Mouse (Mus musculus) MEL (cell line): ENCODE data around the gene Lasp1. TPM values are rescaled to one million over a fixed set of nuclear protein-coding genes. Genes with fewer than 3 reads are reported as not detected.

Experiments used
- DNase-seq: peaks from one replicate; pipeline ENCODE4 v3.0.0; 2011; ENCODE audit warnings: low read depth, low spot score
- H3K27ac ChIP-seq: 2 replicates; pipeline ENCODE4 v1.5.1; 2012; ENCODE audit warnings: low read depth, mild to moderate bottlenecking, control low read depth, low read length, moderate library complexity; ENCODE audit not compliant: control insufficient read depth
- H3K27me3 ChIP-seq, 2 experiments: fragments of 150-350 bp in 1 of 2; sonication (generic) in 1 of 2; 2 replicates each; pipeline ENCODE4 v1.6.1; 2012; ENCODE audit warnings: low read length in 2 of 2, mild to moderate bottlenecking in 2 of 2, improper control_type of control experiment in 1 of 2, moderate library complexity in 1 of 2; ENCODE audit not compliant: insufficient read depth in 2 of 2, control insufficient read depth in 1 of 2
- H3K36me3 ChIP-seq, 2 experiments: 2 replicates each; pipeline ENCODE4 v1.6.1; 2012 to 2014; ENCODE audit warnings: low read length in 2 of 2, improper control_type of control experiment in 1 of 2, inconsistent platforms in 1 of 2, mild to moderate bottlenecking in 1 of 2; ENCODE audit not compliant: insufficient read depth in 2 of 2, control insufficient read depth in 1 of 2
- H3K4me1 ChIP-seq, 2 experiments: fragments of 150-350 bp in 1 of 2; sonication (generic) in 1 of 2; 2 replicates each; pipeline ENCODE4 v1.6.1; 2012; ENCODE audit warnings: low read length in 2 of 2, improper control_type of control experiment in 1 of 2, mild to moderate bottlenecking in 1 of 2; ENCODE audit not compliant: insufficient read depth in 2 of 2, control insufficient read depth in 1 of 2
- H3K4me3 ChIP-seq, 2 experiments: fragments of 150-350 bp in 1 of 2; sonication (generic) in 1 of 2; 2 replicates each; pipeline ENCODE4 v1.5.1; 2012; ENCODE audit warnings: low read depth in 2 of 2, low read length in 2 of 2, mild to moderate bottlenecking in 2 of 2, moderate library complexity in 2 of 2, control low read depth in 1 of 2, improper control_type of control experiment in 1 of 2; ENCODE audit not compliant: control insufficient read depth in 1 of 2, insufficient read depth in 1 of 2
- H3K79me2 ChIP-seq: 2 replicates; pipeline ENCODE4 v1.6.1; 2012; ENCODE audit warnings: mild to moderate bottlenecking, low read length, moderate library complexity; ENCODE audit not compliant: control insufficient read depth, poor library complexity, insufficient read depth
- H3K9ac ChIP-seq: 2 replicates; pipeline ENCODE4 v1.6.1; 2012; ENCODE audit warnings: low read depth, mild to moderate bottlenecking, control low read depth, low read length, moderate library complexity; ENCODE audit not compliant: control insufficient read depth, poor library complexity, severe bottlenecking
- H3K9me3 ChIP-seq: fragments of 150-350 bp; sonication (generic); replicated peaks from 2 replicates; pipeline ENCODE4 v1.6.1; 2012; ENCODE audit warnings: mild to moderate bottlenecking, low read length, improper control_type of control experiment, moderate library complexity; ENCODE audit not compliant: insufficient read depth
- BHLHE40 ChIP-seq: IDR thresholded peaks from 2 replicates; pipeline ENCODE4 v1.6.1; 2012; ENCODE audit warnings: low read depth, mild to moderate bottlenecking, inconsistent platforms, low read length, improper control_type of control experiment, borderline replicate concordance
- CHD1 ChIP-seq: IDR thresholded peaks from 2 replicates; pipeline ENCODE4 v1.6.1; 2012; ENCODE audit warnings: low read depth, mild to moderate bottlenecking, inconsistent platforms, low read length, improper control_type of control experiment
- CHD2 ChIP-seq: IDR thresholded peaks from 2 replicates; pipeline ENCODE4 v1.6.1; 2011; ENCODE audit warnings: low read length, improper control_type of control experiment
- CTCF ChIP-seq, 3 experiments: IDR thresholded peaks in 2 of 3; conservative IDR thresholded peaks in 1 of 3; 2 replicates each; pipeline ENCODE4 v1.5.1; 2011 to 2012; ENCODE audit warnings: low read length in 3 of 3, low read depth in 2 of 3, mild to moderate bottlenecking in 2 of 3, improper control_type of control experiment in 1 of 3, inconsistent platforms in 1 of 3, mixed read lengths in 1 of 3, moderate library complexity in 1 of 3; ENCODE audit not compliant: control insufficient read depth in 1 of 3, insufficient read depth in 1 of 3, poor library complexity in 1 of 3, severe bottlenecking in 1 of 3
- E2F4 ChIP-seq: IDR thresholded peaks from 2 replicates; pipeline ENCODE4 v1.6.1; 2011; ENCODE audit warnings: low read depth, low read length, improper control_type of control experiment, borderline replicate concordance
- ELF1 ChIP-seq: IDR thresholded peaks from 2 replicates; pipeline ENCODE4 v1.6.1; 2014; ENCODE audit warnings: low read depth, mild to moderate bottlenecking, inconsistent platforms, low read length, improper control_type of control experiment, moderate library complexity
- EP300 ChIP-seq, 2 experiments: IDR thresholded peaks; 2 replicates each; pipeline ENCODE4 v1.6.1; 2011; ENCODE audit warnings: improper control_type of control experiment in 2 of 2, low read length in 2 of 2, low read depth in 1 of 2, mild to moderate bottlenecking in 1 of 2
- ETS1 ChIP-seq: IDR thresholded peaks from 2 replicates; pipeline ENCODE4 v1.6.1; 2012; ENCODE audit warnings: low read depth, mild to moderate bottlenecking, inconsistent platforms, low read length, improper control_type of control experiment, moderate library complexity
- GATA1 ChIP-seq: IDR thresholded peaks from 2 replicates; pipeline ENCODE4 v1.6.1; 2011; ENCODE audit warnings: low read depth, low read length, improper control_type of control experiment
- KAT2A ChIP-seq: conservative IDR thresholded peaks from 2 replicates; pipeline ENCODE4 v1.6.1; 2012; ENCODE audit warnings: low read depth, low read length, improper control_type of control experiment, inconsistent platforms
- MAFK ChIP-seq: IDR thresholded peaks from 2 replicates; pipeline ENCODE4 v1.6.1; 2011; ENCODE audit warnings: low read depth, mild to moderate bottlenecking, low read length, improper control_type of control experiment, borderline replicate concordance
- MAX ChIP-seq: IDR thresholded peaks from 2 replicates; pipeline ENCODE4 v1.6.1; 2011; ENCODE audit warnings: low read length, improper control_type of control experiment
- MAZ ChIP-seq: IDR thresholded peaks from 2 replicates; pipeline ENCODE4 v1.6.1; 2012; ENCODE audit warnings: low read depth, mild to moderate bottlenecking, inconsistent platforms, low read length, improper control_type of control experiment
- MXI1 ChIP-seq: IDR thresholded peaks from 2 replicates; pipeline ENCODE4 v1.6.1; 2011; ENCODE audit warnings: mild to moderate bottlenecking, low read depth, low read length, improper control_type of control experiment
- MYC ChIP-seq: IDR thresholded peaks from 2 replicates; pipeline ENCODE4 v1.6.1; 2011; ENCODE audit warnings: low read depth, mild to moderate bottlenecking, low read length, improper control_type of control experiment, moderate library complexity
- NELFE ChIP-seq: IDR thresholded peaks from 2 replicates; pipeline ENCODE4 v1.6.1; 2011; ENCODE audit warnings: low read depth, low read length, improper control_type of control experiment
- NRF1 ChIP-seq: IDR thresholded peaks from 2 replicates; pipeline ENCODE4 v1.6.1; 2014; ENCODE audit warnings: low read depth, mild to moderate bottlenecking, inconsistent platforms, low read length, improper control_type of control experiment, moderate library complexity; ENCODE audit not compliant: poor library complexity, insufficient read depth, severe bottlenecking
- POLR2A ChIP-seq, 2 experiments: IDR thresholded peaks; 2 replicates each; pipeline ENCODE4 v1.6.1; 2011 to 2012; ENCODE audit warnings: low read length in 2 of 2, mild to moderate bottlenecking in 2 of 2, control low read depth in 1 of 2, improper control_type of control experiment in 1 of 2, low read depth in 1 of 2, moderate library complexity in 1 of 2; ENCODE audit not compliant: control insufficient read depth in 1 of 2, insufficient read depth in 1 of 2, poor library complexity in 1 of 2
- POLR2AphosphoS5 ChIP-seq: IDR thresholded peaks from 2 replicates; pipeline ENCODE4 v1.6.1; 2012; ENCODE audit warnings: low read depth, borderline replicate concordance, mild to moderate bottlenecking, inconsistent platforms, low read length, moderate library complexity, mixed read lengths
- RAD21 ChIP-seq: IDR thresholded peaks from 2 replicates; pipeline ENCODE4 v1.6.1; 2011; ENCODE audit warnings: mild to moderate bottlenecking, low read depth, low read length, improper control_type of control experiment
- RCOR1 ChIP-seq: IDR thresholded peaks from 2 replicates; pipeline ENCODE4 v1.6.1; 2012; ENCODE audit warnings: low read depth, mild to moderate bottlenecking, inconsistent platforms, low read length, improper control_type of control experiment
- SIN3A ChIP-seq: IDR thresholded peaks from 2 replicates; pipeline ENCODE4 v1.6.1; 2012; ENCODE audit warnings: low read length, improper control_type of control experiment, inconsistent platforms
- SMC3 ChIP-seq: IDR thresholded peaks from 2 replicates; pipeline ENCODE4 v1.6.1; 2011; ENCODE audit warnings: low read depth, low read length, improper control_type of control experiment
- TBP ChIP-seq: IDR thresholded peaks from 2 replicates; pipeline ENCODE4 v1.8.0; 2011; ENCODE audit warnings: low read depth, low read length, improper control_type of control experiment
- TCF12 ChIP-seq: IDR thresholded peaks from 2 replicates; pipeline ENCODE4 v1.6.1; 2014; ENCODE audit warnings: low read depth, mild to moderate bottlenecking, inconsistent platforms, low read length, improper control_type of control experiment, moderate library complexity
- USF1 ChIP-seq: IDR thresholded peaks from 2 replicates; pipeline ENCODE4 v1.6.1; 2014; ENCODE audit warnings: low read depth, mild to moderate bottlenecking, inconsistent platforms, low read length, improper control_type of control experiment, moderate library complexity
- USF2 ChIP-seq, 2 experiments: IDR thresholded peaks; 2 replicates each; pipeline ENCODE4 v1.6.1; 2011 to 2012; ENCODE audit warnings: improper control_type of control experiment in 2 of 2, low read length in 2 of 2, borderline replicate concordance in 1 of 2, inconsistent platforms in 1 of 2, low read depth in 1 of 2, mild to moderate bottlenecking in 1 of 2; ENCODE audit not compliant: insufficient read depth in 1 of 2
- ZC3H11A ChIP-seq: IDR thresholded peaks from 2 replicates; pipeline ENCODE4 v1.6.1; 2012; ENCODE audit warnings: low read depth, mild to moderate bottlenecking, inconsistent platforms, low read length, improper control_type of control experiment
- ZMIZ1 ChIP-seq: IDR thresholded peaks from 2 replicates; pipeline ENCODE4 v1.6.1; 2012; ENCODE audit warnings: low read depth, mild to moderate bottlenecking, inconsistent platforms, low read length, improper control_type of control experiment, moderate library complexity
- polyA plus RNA-seq, 2 experiments: library from polyadenylated mRNA; stranded (reverse) in 1 of 2; unstranded in 1 of 2; fragments of >175 nt in 1 of 2; fragments of >200 nt in 1 of 2; gene quantifications; 2 replicates each; pipeline versions ENCODE4 v1.2.1 to v1.2.4; 2012; ENCODE audit warnings: low replicate concordance in 2 of 2, low read depth in 1 of 2; ENCODE audit not compliant: insufficient read length in 2 of 2, insufficient read depth in 1 of 2, missing spikeins in 1 of 2
- total RNA-seq: library from RNA; depleted of rRNA; stranded (reverse); fragments of 300-350 nt; gene quantifications from 2 replicates; pipeline ENCODE4 v1.2.3, GENCODE M21; 2012

Lasp1 gene
- total and polyA plus RNA-seq, 3 experiments = 13.3 to 38.7 TPM; not detected in 1

DNA sequence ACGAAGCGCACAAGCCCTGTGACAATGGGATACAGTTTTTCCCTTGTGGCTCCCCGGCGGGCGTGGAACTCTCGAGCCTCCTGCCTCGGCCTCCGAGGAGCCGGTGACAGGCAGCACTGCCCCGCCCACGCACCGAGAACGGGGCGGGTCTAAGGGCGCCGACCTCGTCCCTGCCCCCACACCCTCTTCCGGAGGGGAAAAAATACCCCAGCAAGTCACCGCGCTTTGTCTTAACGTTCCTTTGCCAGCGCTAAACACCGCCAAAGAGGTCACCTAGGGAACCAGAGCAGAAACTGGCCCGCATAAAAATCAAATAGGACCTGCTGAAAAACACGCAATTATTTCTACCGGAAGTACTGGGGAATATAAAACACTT lies 84.7 kb downstream of the Lasp1 start:
- Histone ChIP-seq H3K27me3 (no peaks in the 10 kb centered on the region), H3K9me3 (no peaks in the 10 kb centered on the region), H3K9ac (peak overlapping the region; percentile 91), H3K4me3 (peak overlapping the region; percentile 55 to 92), H3K27ac (peak overlapping the region; percentile 98), H3K36me3 (peaks cover 0 to 8% of the 10 kb centered on the region in 2 experiments; a peak in 2 of 4 replicates), H3K79me2 (peaks cover 1% of the 10 kb centered on the region; the same call in 1 of the 2 replicates), H3K4me1 (peaks cover 0 to 11% of the 10 kb centered on the region in 2 experiments; a peak in 2 of 4 replicates)
- peak; percentile 90 for DNase-seq
- TF ChIP-seq KAT2A (no peak), CTCF (IDR thresholded peaks at IDR 0.05 in 2 of 3, conservative IDR thresholded peaks at IDR 0.05 in 1 of 3; ENCODE audit: control insufficient read depth in 1 of 3, insufficient read depth in 1 of 3, low read depth in 2 of 3, low read length in 3 of 3, poor library complexity in 1 of 3, severe bottlenecking in 1 of 3) (no peak), ZC3H11A (no peak), USF2 (IDR thresholded peaks at IDR 0.05; ENCODE audit: borderline replicate concordance in 1 of 2, insufficient read depth in 1 of 2, low read depth in 1 of 2, low read length in 2 of 2) (no peak), USF1 (no peak), MYC (0 out of 2 replicates have a peak, but pooled peaks have one; percentile 45), POLR2AphosphoS5 (no peak), EP300 (IDR thresholded peaks at IDR 0.05; ENCODE audit: low read depth in 1 of 2, low read length in 2 of 2) (peak in 1 of 2 experiments; percentile 56; a peak in 1 of 4 replicates), RCOR1 (no peak; the same call in none of the 2 replicates), BHLHE40 (no peak; the same call in 1 of the 2 replicates), NRF1 (no peak), ZMIZ1 (no peak), CHD2 (no peak; the same call in 1 of the 2 replicates), NELFE (peak; percentile 65; the same call in 1 of the 2 replicates), ELF1 (peak; percentile 84), ETS1 (0 out of 2 replicates have a peak, but pooled peaks have one; percentile 42), TCF12 (0 out of 2 replicates have a peak, but pooled peaks have one; percentile 9), MXI1 (peak; percentile 63; the same call in 1 of the 2 replicates), CHD1 (no peak), TBP (0 out of 2 replicates have a peak, but pooled peaks have one; percentile 65), E2F4 (no peak), RAD21 (no peak), POLR2A (IDR thresholded peaks at IDR 0.05; ENCODE audit: control insufficient read depth in 1 of 2, insufficient read depth in 1 of 2, low read depth in 1 of 2, low read length in 2 of 2, poor library complexity in 1 of 2) (peak; percentile 40 to 68; a peak in 2 of 4 replicates), MAX (no peak), MAZ (peak; percentile 24; the same call in 1 of the 2 replicates), SMC3 (no peak), SIN3A (no peak; the same call in 1 of the 2 replicates), GATA1 (no peak), MAFK (no peak)
